In the genomic region with DNA sequence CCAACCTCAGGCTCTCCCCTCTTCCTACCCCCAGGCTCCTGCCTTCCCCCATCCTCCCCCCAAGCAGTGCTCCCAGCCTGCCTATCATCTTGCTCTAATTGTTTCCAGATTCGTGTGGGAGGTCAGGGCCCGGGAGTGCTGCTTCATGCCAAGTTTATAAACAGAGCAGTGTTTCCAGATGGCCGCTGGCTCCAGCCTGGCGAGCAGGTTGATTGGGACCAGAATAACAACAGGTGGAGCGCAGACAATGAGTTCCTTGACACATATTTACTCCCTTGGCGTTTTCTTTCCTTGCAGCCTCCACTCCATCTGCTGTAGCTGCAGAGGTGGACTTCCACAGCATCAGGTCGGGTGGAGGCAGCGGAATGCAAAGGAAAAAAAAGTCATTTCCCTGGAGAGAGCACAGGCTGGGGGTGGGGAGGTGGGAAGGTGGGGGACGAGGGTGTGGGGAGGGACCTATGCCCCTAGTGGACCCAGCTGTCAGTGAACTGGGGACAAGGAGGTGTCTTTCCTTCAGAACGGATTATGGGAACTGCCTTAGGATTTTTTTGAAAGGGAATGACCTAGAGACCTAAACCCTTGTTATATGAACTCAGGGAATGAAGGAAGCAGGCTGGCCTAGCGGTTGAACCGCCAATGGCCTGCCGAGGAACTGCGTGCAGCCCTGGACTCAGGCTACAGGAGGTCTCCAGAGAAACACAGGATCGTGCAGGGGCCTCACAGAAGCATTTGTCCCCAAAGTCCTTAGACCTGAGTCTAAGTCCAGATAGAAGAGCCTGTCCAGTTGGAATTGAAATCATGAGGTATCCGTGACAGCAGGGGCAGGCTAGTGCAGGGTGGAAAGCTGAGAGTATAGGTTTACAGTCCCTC, we compare ENCODE assay signal across 8 mouse cellular contexts.
DNase-seq lines count a peak whose midpoint lies in the region; ATAC-seq and TF ChIP-seq lines count a peak whose summit lies in the region.

No protein-coding gene starts in this region.

- no peaks in the 10 kb centered on the region for H3K36me3 ChIP-seq in forebrain, embryonic 11.5 days (ENCODE audit: control insufficient read depth, insufficient read depth, low read length)
- no peaks in the 10 kb centered on the region for H3K36me3 ChIP-seq in heart, embryonic 13.5 days
- H3K36me3 ChIP-seq in kidney, embryonic 16.5 days (ENCODE audit: insufficient read depth, low read length) = no peaks in the 10 kb centered on the region
- no peaks in the 10 kb centered on the region for H3K36me3 ChIP-seq in limb, embryonic 13.5 days
- H3K36me3 ChIP-seq in neural tube, embryonic 13.5 days = no peaks in the 10 kb centered on the region

- 0 out of 2 replicates have a peak, but pooled peaks have one; percentile 3 for TF ChIP-seq CTCF in brain, embryonic 14.5 days (IDR thresholded peaks at IDR 0.05; ENCODE audit: borderline replicate concordance, extremely low read depth, insufficient read depth, insufficient read length)

- peak; percentile 83 for ATAC-seq in forebrain, embryonic 11.5 days (replicated peaks; ENCODE audit: low FRiP score)
- peak; percentile 61 for ATAC-seq in heart, embryonic 13.5 days (ENCODE audit: extremely low read depth, insufficient number of reproducible peaks, low FRiP score, low TSS enrichment)
- ATAC-seq in kidney, embryonic 16.5 days (ENCODE audit: low FRiP score, low TSS enrichment) = peak; percentile 93
- peak; percentile 94 for ATAC-seq in limb, embryonic 13.5 days (ENCODE audit: low FRiP score, low read depth)
- peak; percentile 65 for ATAC-seq in neural tube, embryonic 13.5 days (ENCODE audit: low read depth)
- no peak for ATAC-seq in monocyte, adult 5-6 weeks (replicated peaks; ENCODE audit: insufficient number of reproducible peaks, low FRiP score, low TSS enrichment, poor library complexity, severe bottlenecking)

- H3K9me3 ChIP-seq in forebrain, embryonic 11.5 days (ENCODE audit: control insufficient read depth, low read length) = no peaks in the 10 kb centered on the region
- H3K9me3 ChIP-seq in heart, embryonic 13.5 days = no peaks in the 10 kb centered on the region
- H3K9me3 ChIP-seq in kidney, embryonic 16.5 days (ENCODE audit: low read length) = no peaks in the 10 kb centered on the region
- no peaks in the 10 kb centered on the region for H3K9me3 ChIP-seq in limb, embryonic 13.5 days
- H3K9me3 ChIP-seq in neural tube, embryonic 13.5 days = no peaks in the 10 kb centered on the region

- WGBS in forebrain, embryonic 11.5 days = under 1% methylated on average over 16 of the region's 16 CpGs
- 3% methylated on average over 16 of the region's 16 CpGs for WGBS in heart, embryonic 13.5 days
- WGBS in kidney, embryonic 16.5 days = 3% methylated on average over 16 of the region's 16 CpGs
- 2% methylated on average over 16 of the region's 16 CpGs for WGBS in limb, embryonic 13.5 days
- 2% methylated on average over 16 of the region's 16 CpGs for WGBS in neural tube, embryonic 13.5 days

- no peak for TF ChIP-seq POLR2A in brain, embryonic 14.5 days (IDR thresholded peaks at IDR 0.05; ENCODE audit: borderline replicate concordance, extremely low read depth, insufficient read depth, insufficient read length, poor library complexity, severe bottlenecking)

- peak overlapping the region; percentile 31; the same call in 1 of the 2 replicates for H3K27ac ChIP-seq in forebrain, embryonic 11.5 days (ENCODE audit: low read depth, low read length)
- H3K27ac ChIP-seq in heart, embryonic 13.5 days (replicated peaks) = peak overlapping the region; percentile 85
- H3K27ac ChIP-seq in kidney, embryonic 16.5 days (ENCODE audit: low read length) = peak overlapping the region; percentile 84
- H3K27ac ChIP-seq in limb, embryonic 13.5 days = peak overlapping the region; percentile 92
- no peak overlapping the region for H3K27ac ChIP-seq in neural tube, embryonic 13.5 days (replicated peaks)

- peaks cover 6% of the 10 kb centered on the region; the same call in 1 of the 2 replicates for H3K4me1 ChIP-seq in forebrain, embryonic 11.5 days (replicated peaks; ENCODE audit: control insufficient read depth, insufficient read depth, low read length)
- H3K4me1 ChIP-seq in heart, embryonic 13.5 days = peaks cover 41% of the 10 kb centered on the region
- H3K4me1 ChIP-seq in kidney, embryonic 16.5 days (ENCODE audit: insufficient read depth, low read length) = peaks cover 29% of the 10 kb centered on the region
- H3K4me1 ChIP-seq in limb, embryonic 13.5 days = peaks cover 54% of the 10 kb centered on the region
- H3K4me1 ChIP-seq in neural tube, embryonic 13.5 days (replicated peaks) = peaks cover 16% of the 10 kb centered on the region

- H3K27me3 ChIP-seq in forebrain, embryonic 11.5 days (ENCODE audit: control insufficient read depth, insufficient read depth, low read length) = no peaks in the 10 kb centered on the region
- no peaks in the 10 kb centered on the region for H3K27me3 ChIP-seq in heart, embryonic 13.5 days (replicated peaks)
- no peaks in the 10 kb centered on the region for H3K27me3 ChIP-seq in kidney, embryonic 16.5 days (ENCODE audit: insufficient read depth, low read length)
- H3K27me3 ChIP-seq in limb, embryonic 13.5 days = no peaks in the 10 kb centered on the region
- no peaks in the 10 kb centered on the region for H3K27me3 ChIP-seq in neural tube, embryonic 13.5 days

- peak; percentile 88 for DNase-seq in brain, embryonic 14.5 days (ENCODE audit: low read depth)
- DNase-seq in forebrain, embryonic 11.5 days (ENCODE audit: low spot score) = peak; percentile 79
- DNase-seq in urinary bladder, postnatal 25 days (ENCODE audit: low spot score) = peak; percentile 5

- H3K9ac ChIP-seq in forebrain, embryonic 11.5 days (ENCODE audit: low read length) = no peak overlapping the region
- peak overlapping the region; percentile 33; the same call in 1 of the 2 replicates for H3K9ac ChIP-seq in heart, embryonic 13.5 days
- H3K9ac ChIP-seq in kidney, embryonic 16.5 days (replicated peaks; ENCODE audit: low read length) = peak overlapping the region; percentile 36; the same call in 1 of the 2 replicates
- no peak overlapping the region for H3K9ac ChIP-seq in limb, embryonic 13.5 days
- no peak overlapping the region for H3K9ac ChIP-seq in neural tube, embryonic 13.5 days

- peak overlapping the region; percentile 29; the same call in 1 of the 2 replicates for H3K4me2 ChIP-seq in forebrain, embryonic 11.5 days (ENCODE audit: low read depth, low read length, severe bottlenecking)
- peak overlapping the region; percentile 67 for H3K4me2 ChIP-seq in heart, embryonic 13.5 days
- H3K4me2 ChIP-seq in kidney, embryonic 16.5 days (replicated peaks; ENCODE audit: low read depth, low read length) = peak overlapping the region; percentile 47
- peak overlapping the region; percentile 52 for H3K4me2 ChIP-seq in limb, embryonic 13.5 days (replicated peaks)
- peak overlapping the region; percentile 24 for H3K4me2 ChIP-seq in neural tube, embryonic 13.5 days

- no peak overlapping the region for H3K4me3 ChIP-seq in forebrain, embryonic 11.5 days (ENCODE audit: low read depth, low read length)
- H3K4me3 ChIP-seq in heart, embryonic 13.5 days = peak overlapping the region; percentile 34
- H3K4me3 ChIP-seq in kidney, embryonic 16.5 days (ENCODE audit: low read length) = peak overlapping the region; percentile 12; the same call in 1 of the 2 replicates
- H3K4me3 ChIP-seq in limb, embryonic 13.5 days = peak overlapping the region; percentile 5; the same call in 1 of the 2 replicates
- H3K4me3 ChIP-seq in neural tube, embryonic 13.5 days = no peak overlapping the region

Comparison
In these comparisons a context has a peak if more than half of its experiments do, and no peak if none do; other contexts are left out.
1. DNase-seq: peak in every context shown above with its lines; median percentile 88 in brain, embryonic 14.5 days; 79 in forebrain, embryonic 11.5 days; 5 in urinary bladder, postnatal 25 days.
2. H3K4me3 ChIP-seq: peak in heart, embryonic 13.5 days (single experiment), kidney, embryonic 16.5 days (single experiment) and limb, embryonic 13.5 days (single experiment); none in forebrain, embryonic 11.5 days (single experiment) and neural tube, embryonic 13.5 days (single experiment).
3. H3K9ac ChIP-seq: peak in heart, embryonic 13.5 days (single experiment) and kidney, embryonic 16.5 days (single experiment); none in forebrain, embryonic 11.5 days (single experiment), limb, embryonic 13.5 days (single experiment) and neural tube, embryonic 13.5 days (single experiment).
4. Peak in every context shown above with its lines, with median percentiles within 50 percentile points of each other: H3K4me2 ChIP-seq.